Mouse (Mus musculus): ENCODE data around the gene Ftl1. TPM values are rescaled to one million over a fixed set of nuclear protein-coding genes. Genes with fewer than 3 reads are reported as not detected.
A peak's percentile ranks its signal among the peaks of the same experiment; 100 is the strongest.

The Ftl1 gene
- polyA plus RNA-seq, 1 experiment from 2014 or later = 6,089 TPM

- Histone ChIP-seq H3K27ac (no peak overlapping the region), H3K27me3 (peaks cover 99% of the 10 kb centered on the region), H3K4me2 (replicated peaks) (0 out of 2 replicates have a peak overlapping the region, but pooled peaks have one; percentile 6), H3K4me3 (0 out of 2 replicates have a peak overlapping the region, but pooled peaks have one; percentile 1), H3K9me3 (replicated peaks) (no peaks in the 10 kb centered on the region), H3K36me3 (peaks cover 2% of the 10 kb centered on the region), H3K9ac (no peak overlapping the region), H3K4me1 (peaks cover 18% of the 10 kb centered on the region)
- WGBS = 11% methylated on average over 37 of the region's 37 CpGs
- ATAC-seq (ENCODE audit: low FRiP score) = no peak
Measured at GRCm38 (mm10) chr7:45415636-45416035, 44.0 kb downstream of the Ftl1 start.

GRCm38 (mm10) chr7:45414740-45415224, 44.9 kb downstream of the Ftl1 start:
- Histone ChIP-seq H3K4me2 (replicated peaks) (no peak overlapping the region), H3K9ac (no peak overlapping the region), H3K4me3 (no peak overlapping the region), H3K27me3 (peaks cover 99% of the 10 kb centered on the region), H3K27ac (no peak overlapping the region), H3K9me3 (replicated peaks) (no peaks in the 10 kb centered on the region), H3K4me1 (peaks cover 18% of the 10 kb centered on the region), H3K36me3 (no peaks in the 10 kb centered on the region)
- ATAC-seq (ENCODE audit: low FRiP score) = no peak
- WGBS = 45% methylated on average over 12 of the region's 12 CpGs

- peak overlapping the region; percentile 62 for H3K9ac ChIP-seq
- peaks cover 18% of the 10 kb centered on the region for H3K4me1 ChIP-seq
- 2% methylated on average over 27 of the region's 27 CpGs for WGBS
- ATAC-seq (ENCODE audit: low FRiP score) = peak; percentile 23; the same call in 1 of the 2 replicates
- H3K9me3 ChIP-seq (replicated peaks) = no peaks in the 10 kb centered on the region
- H3K36me3 ChIP-seq = no peaks in the 10 kb centered on the region
- no peak overlapping the region for H3K27ac ChIP-seq
- peak overlapping the region; percentile 44 for H3K4me3 ChIP-seq
- H3K27me3 ChIP-seq = peaks cover 99% of the 10 kb centered on the region
- peak overlapping the region; percentile 78 for H3K4me2 ChIP-seq (replicated peaks)
Measured at GRCm38 (mm10) chr7:45413864-45414739, 45.6 kb downstream of the Ftl1 start.

- Histone ChIP-seq H3K4me3 (peak within 1 kb of the TSS; percentile 44), H3K9ac (peak within 1 kb of the TSS; percentile 62), H3K4me1 (peaks cover 16% of the 10 kb centered on the region), H3K27me3 (peaks cover 99% of the 10 kb centered on the region), H3K27ac (no peak within 1 kb of the TSS), H3K4me2 (replicated peaks) (peak within 1 kb of the TSS; percentile 78), H3K9me3 (replicated peaks) (no peaks in the 10 kb centered on the region), H3K36me3 (no peaks in the 10 kb centered on the region)
- peak; percentile 48 for ATAC-seq (ENCODE audit: low FRiP score)
- 4% methylated on average over 41 of the region's 45 CpGs for WGBS
Measured at GRCm38 (mm10) chr7:45413113-45413863, 46.4 kb downstream of the Ftl1 start, which contains the start of gene Ntf5. Gene Ntf5 (plus strand): TSS chr7:45413695.

GRCm38 (mm10) chr7:45412421-45412820, 47.3 kb downstream of the Ftl1 start:
- no peak overlapping the region for H3K9ac ChIP-seq
- no peak overlapping the region for H3K27ac ChIP-seq
- H3K4me1 ChIP-seq = peaks cover 13% of the 10 kb centered on the region
- no peak for ATAC-seq (ENCODE audit: low FRiP score)
- no peak overlapping the region for H3K4me3 ChIP-seq
- H3K4me2 ChIP-seq (replicated peaks) = no peak overlapping the region
- H3K36me3 ChIP-seq = no peaks in the 10 kb centered on the region
- 77% methylated on average over 2 of the region's 2 CpGs for WGBS
- H3K27me3 ChIP-seq = peaks cover 99% of the 10 kb centered on the region
- H3K9me3 ChIP-seq (replicated peaks) = no peaks in the 10 kb centered on the region

DNA sequence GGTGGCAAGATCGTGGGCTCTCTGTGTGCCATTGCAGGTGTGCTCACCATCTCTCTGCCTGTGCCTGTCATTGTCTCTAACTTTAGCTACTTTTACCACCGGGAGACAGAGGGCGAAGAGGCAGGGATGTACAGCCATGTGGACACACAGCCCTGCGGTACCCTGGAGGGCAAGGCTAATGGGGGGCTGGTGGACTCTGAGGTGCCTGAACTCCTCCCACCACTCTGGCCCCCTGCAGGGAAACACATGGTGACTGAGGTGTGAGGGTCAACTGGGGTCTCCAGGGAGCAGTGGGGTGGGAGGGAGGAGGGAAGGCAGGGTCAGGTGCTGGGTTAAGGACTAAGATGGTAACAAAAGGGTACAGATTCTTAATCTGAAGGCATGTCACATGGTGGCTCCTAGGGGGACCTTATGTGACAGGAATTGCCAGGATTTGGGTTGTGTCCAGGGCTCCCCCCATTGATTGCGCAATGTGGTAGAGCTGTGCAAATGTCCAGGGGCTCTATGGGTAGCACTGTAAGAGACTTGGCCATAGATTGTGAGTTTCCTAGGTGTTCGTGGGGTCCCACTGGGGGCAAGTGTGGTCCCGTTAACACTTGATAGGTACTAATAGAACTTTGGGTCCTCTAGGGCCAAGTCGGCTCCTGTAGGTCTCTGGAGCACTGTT, 50.1 kb downstream of the Ftl1 start:
- Histone ChIP-seq H3K4me3 (no peak overlapping the region), H3K9me3 (replicated peaks) (0 out of 2 replicates have a peak, but pooled peaks cover 3% of the 10 kb centered on the region), H3K27ac (no peak overlapping the region), H3K4me1 (peaks cover 19% of the 10 kb centered on the region), H3K36me3 (no peaks in the 10 kb centered on the region), H3K9ac (no peak overlapping the region), H3K4me2 (replicated peaks) (no peak overlapping the region), H3K27me3 (peaks cover 98% of the 10 kb centered on the region)
- WGBS = 86% methylated on average over 8 of the region's 8 CpGs
- ATAC-seq (ENCODE audit: low FRiP score) = no peak

- no peak for ATAC-seq (ENCODE audit: low FRiP score)
- no peak overlapping the region for H3K4me3 ChIP-seq
- H3K4me1 ChIP-seq = peaks cover 16% of the 10 kb centered on the region
- H3K27ac ChIP-seq = no peak overlapping the region
- H3K27me3 ChIP-seq = peaks cover 92% of the 10 kb centered on the region
- 86% methylated on average over 17 of the region's 17 CpGs for WGBS
- 0 out of 2 replicates have a peak, but pooled peaks cover 3% of the 10 kb centered on the region for H3K9me3 ChIP-seq (replicated peaks)
- no peak overlapping the region for H3K9ac ChIP-seq
- no peak overlapping the region for H3K4me2 ChIP-seq (replicated peaks)
- H3K36me3 ChIP-seq = no peaks in the 10 kb centered on the region
Measured at GRCm38 (mm10) chr7:45408949-45409348, 50.7 kb downstream of the Ftl1 start.

DNA sequence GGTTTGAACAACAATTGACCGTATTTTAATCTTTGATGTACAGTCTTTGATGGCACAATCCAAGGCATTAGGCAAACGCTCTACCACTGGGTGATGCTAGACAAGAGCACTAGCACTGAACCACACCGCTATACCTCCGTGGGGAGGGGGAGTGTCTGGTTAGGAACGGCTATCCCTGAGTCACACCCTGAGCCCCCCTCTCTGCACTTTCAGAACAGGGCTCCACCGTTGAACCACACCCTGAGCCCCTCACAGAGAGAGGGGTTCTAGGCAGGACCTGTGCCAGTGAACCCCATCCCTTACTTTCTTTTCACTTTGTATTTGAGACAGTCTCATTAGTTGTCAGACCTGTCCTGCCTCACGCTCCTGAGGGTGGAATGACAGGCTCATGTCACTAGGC, 51.3 kb downstream of the Ftl1 start:
- Histone ChIP-seq H3K36me3 (no peaks in the 10 kb centered on the region), H3K27me3 (peaks cover 86% of the 10 kb centered on the region), H3K9ac (no peak overlapping the region), H3K4me3 (no peak overlapping the region), H3K4me2 (replicated peaks) (no peak overlapping the region), H3K27ac (no peak overlapping the region), H3K9me3 (replicated peaks) (0 out of 2 replicates have a peak, but pooled peaks cover 3% of the 10 kb centered on the region), H3K4me1 (peaks cover 10% of the 10 kb centered on the region)
- no peak for ATAC-seq (ENCODE audit: low FRiP score)
- WGBS = 77% methylated on average over 7 of the region's 7 CpGs

Small RNA genes lying within 50 kb of the gene (microRNA-seq; reads per million reads assigned to microRNA genes)
- gene Gm22133 = not detected

Other genes with a start within 250 kb of the Ftl1 start
- 3.0 and 3.4 TPM in 2 replicates for gene Dkkl1, start 247.7 kb downstream of the Ftl1 start, polyA plus RNA-seq (2016; fragmentation: Nextera tagmentation; extraction: Ambion mirVana)
- gene Tead2, start 244.1 kb downstream of the Ftl1 start, polyA plus RNA-seq (2016; fragmentation: Nextera tagmentation; extraction: Ambion mirVana) = 185 and 208 TPM in 2 replicates
- 1.3 and 1.5 TPM in 2 replicates for gene Cd37, start 220.8 kb downstream of the Ftl1 start, polyA plus RNA-seq (2016; fragmentation: Nextera tagmentation; extraction: Ambion mirVana)
- 0.10 and 0.28 TPM in 2 replicates for gene Slc6a16, start 218.8 kb downstream of the Ftl1 start, polyA plus RNA-seq (2016; fragmentation: Nextera tagmentation; extraction: Ambion mirVana)
- gene Slc6a21, start 182.4 kb downstream of the Ftl1 start, polyA plus RNA-seq (2016; fragmentation: Nextera tagmentation; extraction: Ambion mirVana) = not detected in 2 replicates
- 11.5 and 14.7 TPM in 2 replicates for gene Trpm4, start 126.1 kb downstream of the Ftl1 start, polyA plus RNA-seq (2016; fragmentation: Nextera tagmentation; extraction: Ambion mirVana)
- gene Hrc, start 124.6 kb downstream of the Ftl1 start, polyA plus RNA-seq (2016; fragmentation: Nextera tagmentation; extraction: Ambion mirVana) = 0.65 and 0.68 TPM in 2 replicates
- gene Ppfia3, start 92.9 kb downstream of the Ftl1 start, polyA plus RNA-seq (2016; fragmentation: Nextera tagmentation; extraction: Ambion mirVana) = 15.6 and 16.2 TPM in 2 replicates
- 2.9 and 3.8 TPM in 2 replicates for gene Lin7b, start 89.3 kb downstream of the Ftl1 start, polyA plus RNA-seq (2016; fragmentation: Nextera tagmentation; extraction: Ambion mirVana)
- gene Snrnp70, start 64.1 kb downstream of the Ftl1 start, polyA plus RNA-seq (2016; fragmentation: Nextera tagmentation; extraction: Ambion mirVana) = 285 and 300 TPM in 2 replicates
- gene Kcna7, start 54.2 kb downstream of the Ftl1 start, polyA plus RNA-seq (2016; fragmentation: Nextera tagmentation; extraction: Ambion mirVana) = not detected in 2 replicates
- gene Ntf5, start 46.2 kb downstream of the Ftl1 start, polyA plus RNA-seq (2016; fragmentation: Nextera tagmentation; extraction: Ambion mirVana) = 1.2 and 1.3 TPM in 2 replicates
- gene Lhb, start 39.1 kb downstream of the Ftl1 start, polyA plus RNA-seq (2016; fragmentation: Nextera tagmentation; extraction: Ambion mirVana) = 1.0 and 1.6 TPM in 2 replicates
- gene Gys1, start 25.0 kb downstream of the Ftl1 start, polyA plus RNA-seq (2016; fragmentation: Nextera tagmentation; extraction: Ambion mirVana) = 34.8 TPM in 2 replicates
- gene Ruvbl2, start 21.8 kb downstream of the Ftl1 start, polyA plus RNA-seq (2016; fragmentation: Nextera tagmentation; extraction: Ambion mirVana) = 124 and 129 TPM in 2 replicates
- 231 and 244 TPM in 2 replicates for gene Bax, start 7.0 kb upstream of the Ftl1 start, polyA plus RNA-seq (2016; fragmentation: Nextera tagmentation; extraction: Ambion mirVana)
- 0.13 and 0.54 TPM in 2 replicates for gene Tulp2, start 22.0 kb upstream of the Ftl1 start, polyA plus RNA-seq (2016; fragmentation: Nextera tagmentation; extraction: Ambion mirVana)
- gene Gm45808, start 26.9 kb upstream of the Ftl1 start, polyA plus RNA-seq (2016; fragmentation: Nextera tagmentation; extraction: Ambion mirVana) = not detected in 2 replicates
- gene Dhdh, start 28.9 kb upstream of the Ftl1 start, polyA plus RNA-seq (2016; fragmentation: Nextera tagmentation; extraction: Ambion mirVana) = 3.4 and 3.5 TPM in 2 replicates
- gene Nucb1, start 50.5 kb upstream of the Ftl1 start, polyA plus RNA-seq (2016; fragmentation: Nextera tagmentation; extraction: Ambion mirVana) = 144 and 147 TPM in 2 replicates
- gene Ppp1r15a, start 66.4 kb upstream of the Ftl1 start, polyA plus RNA-seq (2016; fragmentation: Nextera tagmentation; extraction: Ambion mirVana) = 16.7 and 19.2 TPM in 2 replicates
- gene Plekha4, start 66.4 kb upstream of the Ftl1 start, polyA plus RNA-seq (2016; fragmentation: Nextera tagmentation; extraction: Ambion mirVana) = 1.9 and 3.8 TPM in 2 replicates
- gene Hsd17b14, start 95.0 kb upstream of the Ftl1 start, polyA plus RNA-seq (2016; fragmentation: Nextera tagmentation; extraction: Ambion mirVana) = 0.70 and 0.79 TPM in 2 replicates
- gene Bcat2, start 110.3 kb upstream of the Ftl1 start, polyA plus RNA-seq (2016; fragmentation: Nextera tagmentation; extraction: Ambion mirVana) = 35.2 and 36.9 TPM in 2 replicates
- 0.45 TPM in 1 of 2 replicates, not detected in the other for gene Fgf21, start 155.6 kb upstream of the Ftl1 start, polyA plus RNA-seq (2016; fragmentation: Nextera tagmentation; extraction: Ambion mirVana)
- 0.14 TPM in 1 of 2 replicates, not detected in the other for gene Fut1, start 157.4 kb upstream of the Ftl1 start, polyA plus RNA-seq (2016; fragmentation: Nextera tagmentation; extraction: Ambion mirVana)
- 0.18 TPM in 1 of 2 replicates, not detected in the other for gene Izumo1, start 161.9 kb upstream of the Ftl1 start, polyA plus RNA-seq (2016; fragmentation: Nextera tagmentation; extraction: Ambion mirVana)
- 15.6 and 16.2 TPM in 2 replicates for gene Rasip1, start 167.6 kb upstream of the Ftl1 start, polyA plus RNA-seq (2016; fragmentation: Nextera tagmentation; extraction: Ambion mirVana)
- 3.7 and 4.8 TPM in 2 replicates for gene Mamstr, start 180.1 kb upstream of the Ftl1 start, polyA plus RNA-seq (2016; fragmentation: Nextera tagmentation; extraction: Ambion mirVana)
- gene Fut2, start 206.5 kb upstream of the Ftl1 start, polyA plus RNA-seq (2016; fragmentation: Nextera tagmentation; extraction: Ambion mirVana) = 0.37 TPM in 1 of 2 replicates, not detected in the other
- gene Ntn5, start 224.1 kb upstream of the Ftl1 start, polyA plus RNA-seq (2016; fragmentation: Nextera tagmentation; extraction: Ambion mirVana) = 0.68 and 1.2 TPM in 2 replicates
- 1.1 and 2.2 TPM in 2 replicates for gene Sec1, start 234.5 kb upstream of the Ftl1 start, polyA plus RNA-seq (2016; fragmentation: Nextera tagmentation; extraction: Ambion mirVana)
- 21.2 and 25.5 TPM in 2 replicates for gene Car11, start 240.0 kb upstream of the Ftl1 start, polyA plus RNA-seq (2016; fragmentation: Nextera tagmentation; extraction: Ambion mirVana)
- gene Dbp, start 245.2 kb upstream of the Ftl1 start, polyA plus RNA-seq (2016; fragmentation: Nextera tagmentation; extraction: Ambion mirVana) = 4.2 and 5.3 TPM in 2 replicates

All from hindbrain, embryonic 12.5 days (tissue).